Mouse (Mus musculus) megakaryocyte, embryonic 14.5 days (primary cell): ENCODE measurements at regions not wholly inside any gene's neighbourhood (a gene's known extent, or its start where the extent isn't known, plus 50 kb on each side); places are given as distances from the start of the nearest gene placed in this dataset.

Experiments
- FLI1 ChIP-seq: IDR thresholded peaks from 2 replicates; pipeline ENCODE4 v1.6.1; 2012; ENCODE audit warnings: low read length, inconsistent platforms, mixed read lengths
- GATA1 ChIP-seq: IDR thresholded peaks from 3 replicates; pipeline ENCODE4 v1.6.1; 2012; ENCODE audit warnings: mixed read lengths, low read length, inconsistent platforms, borderline replicate concordance

DNA sequence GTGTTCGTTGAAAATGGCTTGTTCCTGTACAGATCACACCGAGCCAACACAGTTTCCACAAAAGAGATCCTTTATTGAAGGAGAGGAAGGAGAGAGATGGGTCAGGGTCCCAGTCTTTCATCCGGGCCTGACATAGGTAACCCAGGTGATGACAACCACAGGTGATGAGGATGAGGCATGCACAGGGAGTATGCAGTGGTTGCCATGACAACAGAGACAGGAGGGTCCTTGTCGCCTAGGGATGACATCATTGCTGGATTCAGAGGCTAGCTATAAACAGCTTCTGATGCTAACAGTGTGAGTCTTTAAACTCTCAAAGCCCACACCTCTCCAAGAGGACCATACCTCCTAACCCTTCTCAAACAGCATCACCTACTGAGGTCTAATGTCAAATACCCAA is 327.0 kb upstream of the Prox1 start:
- TF ChIP-seq GATA1 (no peak), FLI1 (no peak)
